Mouse (Mus musculus) heart, postnatal 0 days (tissue): ENCODE measurements around the gene Pa2g4. TPM values are rescaled to one million over a fixed set of nuclear protein-coding genes. Genes with fewer than 3 reads are reported as not detected.
A peak's percentile ranks its signal among the peaks of the same experiment; 100 is the strongest.

Experiments
- ATAC-seq: fragments of 200-750 bp; cut with Nextera tagmentation; 2 replicates; pipeline ENCODE4 v1.8.0; 2017; ENCODE audit warnings: low read depth, moderate number of reproducible peaks, moderate library complexity; ENCODE audit not compliant: insufficient read depth
- DNase-seq: peaks from one replicate; pipeline ENCODE4 v3.0.0-alpha.2; 2016; ENCODE audit warnings: low spot score
- H3K27ac ChIP-seq: fragments of 300-500 bp; sonication (generic); 2 replicates; pipeline ENCODE4 v1.5.1; 2014; ENCODE audit warnings: low read depth, mild to moderate bottlenecking
- H3K27me3 ChIP-seq: fragments of 300-500 bp; sonication (generic); 2 replicates; pipeline ENCODE4 v1.6.1; 2014; ENCODE audit warnings: low read length, mixed read lengths; ENCODE audit not compliant: control insufficient read depth, insufficient read depth
- H3K36me3 ChIP-seq: fragments of 300-500 bp; sonication (generic); replicated peaks from 2 replicates; pipeline ENCODE4 v1.6.1; 2014; ENCODE audit warnings: low read length, mixed read lengths; ENCODE audit not compliant: control insufficient read depth, insufficient read depth
- H3K4me1 ChIP-seq: fragments of 300-500 bp; sonication (generic); 2 replicates; pipeline ENCODE4 v1.6.1; 2014; ENCODE audit warnings: antibody characterized with exemption; ENCODE audit not compliant: control insufficient read depth, insufficient read depth
- H3K4me2 ChIP-seq: fragments of 300-500 bp; sonication (generic); 2 replicates; pipeline ENCODE4 v1.6.1; 2014; ENCODE audit warnings: low read depth, mild to moderate bottlenecking, low read length, moderate library complexity
- H3K4me3 ChIP-seq: fragments of 300-500 bp; sonication (generic); 2 replicates; pipeline ENCODE4 v1.5.1; 2014; ENCODE audit warnings: low read depth, low read length
- H3K9ac ChIP-seq: fragments of 300-500 bp; sonication (generic); replicated peaks from 2 replicates; pipeline ENCODE4 v1.6.1; 2014; ENCODE audit warnings: low read depth, low read length, mixed read lengths
- H3K9me3 ChIP-seq: fragments of 300-500 bp; sonication (generic); replicated peaks from 2 replicates; pipeline ENCODE4 v1.6.1; 2016; ENCODE audit warnings: low read length; ENCODE audit not compliant: control insufficient read depth
- CTCF ChIP-seq: IDR thresholded peaks from 2 replicates; pipeline ENCODE4 v1.5.1; 2016; ENCODE audit warnings: antibody characterized with exemption, control low read depth, low read depth
- EP300 ChIP-seq: IDR thresholded peaks from 2 replicates; pipeline ENCODE4 v1.6.1; 2016; ENCODE audit warnings: antibody characterized with exemption, low read depth
- WGBS: fragments of 180-500 bp; shearing (Covaris S2); extraction: QIAGEN DNeasy Blood & Tissue Kit; methylation state at CpG from one replicate; pipeline ENCODE4 v1.1.7; 2014; 5-methylcytosine and 5-hydroxymethylcytosine counted together
- polyA plus RNA-seq: library from polyadenylated mRNA; unstranded; fragments of >200 nt; fragmentation: Nextera tagmentation; extraction: Ambion mirVana; gene quantifications from 2 replicates; pipeline ENCODE4 v1.2.1, GENCODE M21; 2015
- total RNA-seq: library from RNA; depleted of rRNA; stranded (reverse); fragments of >200 nt; gene quantifications from 2 replicates; pipeline ENCODE4 v1.2.3, GENCODE M21; 2014; ENCODE audit warnings: low replicate concordance

Gene Pa2g4
- total and polyA plus RNA-seq, 2 experiments from 2014 or later = 50.2 to 74.3 TPM

GRCm38 (mm10) chr10:128538340-128538870 lies 27.4 kb downstream of the Pa2g4 start:
- H3K36me3 ChIP-seq = peaks cover 15% of the 10 kb centered on the region
- 80% methylated on average over 1 of the region's 1 CpGs for WGBS
- H3K27me3 ChIP-seq = no peaks in the 10 kb centered on the region
- ATAC-seq = no peak
- DNase-seq = no peak
- no peaks in the 10 kb centered on the region; the same call in 1 of the 2 replicates for H3K4me1 ChIP-seq
- no peaks in the 10 kb centered on the region for H3K9me3 ChIP-seq
- H3K4me3 ChIP-seq = no peak overlapping the region
- no peak overlapping the region for H3K9ac ChIP-seq
- no peak overlapping the region for H3K4me2 ChIP-seq
- no peak for TF ChIP-seq CTCF
- no peak for TF ChIP-seq EP300
- H3K27ac ChIP-seq = no peak overlapping the region

GRCm38 (mm10) chr10:128536266-128536940 lies 29.4 kb downstream of the Pa2g4 start:
- peak overlapping the region; percentile 28 for H3K27ac ChIP-seq
- H3K9ac ChIP-seq = no peak overlapping the region
- H3K4me2 ChIP-seq = peak overlapping the region; percentile 46
- no peaks in the 10 kb centered on the region for H3K4me1 ChIP-seq
- peak overlapping the region; percentile 11; the same call in 1 of the 2 replicates for H3K4me3 ChIP-seq
- 13% methylated on average over 18 of the region's 18 CpGs for WGBS
- H3K27me3 ChIP-seq = no peaks in the 10 kb centered on the region
- H3K9me3 ChIP-seq = no peaks in the 10 kb centered on the region
- DNase-seq = peak; percentile 83
- TF ChIP-seq CTCF (peak; percentile 95), EP300 (no peak)
- peak; percentile 94 for ATAC-seq
- no peaks in the 10 kb centered on the region for H3K36me3 ChIP-seq

- WGBS = 76% methylated on average over 4 of the region's 4 CpGs
- Histone ChIP-seq H3K9me3 (no peaks in the 10 kb centered on the region), H3K27ac (no peak overlapping the region), H3K4me3 (no peak overlapping the region), H3K27me3 (no peaks in the 10 kb centered on the region), H3K9ac (no peak overlapping the region), H3K4me1 (no peaks in the 10 kb centered on the region), H3K4me2 (peak overlapping the region; percentile 46), H3K36me3 (no peaks in the 10 kb centered on the region)
- TF ChIP-seq CTCF = no peak
- TF ChIP-seq EP300 = no peak
- DNase-seq (no peak), ATAC-seq (no peak)
These were observed 30.0 kb downstream of the Pa2g4 start for GRCm38 (mm10) chr10:128535624-128536265.

- no peak for ATAC-seq
- no peak overlapping the region for H3K27ac ChIP-seq
These were observed 30.6 kb downstream of the Pa2g4 start for GRCm38 (mm10) chr10:128535206-128535605.

GRCm38 (mm10) chr10:128526366-128527356 lies 39.1 kb downstream of the Pa2g4 start:
- TF ChIP-seq EP300 (no peak), CTCF (no peak)
- peak overlapping the region; percentile 98 for H3K4me2 ChIP-seq
- H3K27ac ChIP-seq = peak overlapping the region; percentile 50
- no peaks in the 10 kb centered on the region for H3K4me1 ChIP-seq
- H3K4me3 ChIP-seq = peak overlapping the region; percentile 93
- 26% methylated on average over 28 of the region's 28 CpGs for WGBS
- peaks cover 1% of the 10 kb centered on the region for H3K36me3 ChIP-seq
- H3K9me3 ChIP-seq = no peaks in the 10 kb centered on the region
- DNase-seq (no peak), ATAC-seq (no peak)
- H3K9ac ChIP-seq = peak overlapping the region; percentile 41
- no peaks in the 10 kb centered on the region for H3K27me3 ChIP-seq

More at GRCm38 (mm10) chr10:128535206-128535605, 30.6 kb downstream of the Pa2g4 start:
- Histone ChIP-seq H3K4me2 (no peak overlapping the region), H3K9me3 (no peaks in the 10 kb centered on the region), H3K36me3 (no peaks in the 10 kb centered on the region), H3K27me3 (no peaks in the 10 kb centered on the region), H3K9ac (no peak overlapping the region), H3K4me3 (no peak overlapping the region), H3K4me1 (no peaks in the 10 kb centered on the region)
- TF ChIP-seq EP300 (no peak), CTCF (no peak)
- 87% methylated on average over 2 of the region's 2 CpGs for WGBS
- no peak for DNase-seq
